In the genomic region with DNA sequence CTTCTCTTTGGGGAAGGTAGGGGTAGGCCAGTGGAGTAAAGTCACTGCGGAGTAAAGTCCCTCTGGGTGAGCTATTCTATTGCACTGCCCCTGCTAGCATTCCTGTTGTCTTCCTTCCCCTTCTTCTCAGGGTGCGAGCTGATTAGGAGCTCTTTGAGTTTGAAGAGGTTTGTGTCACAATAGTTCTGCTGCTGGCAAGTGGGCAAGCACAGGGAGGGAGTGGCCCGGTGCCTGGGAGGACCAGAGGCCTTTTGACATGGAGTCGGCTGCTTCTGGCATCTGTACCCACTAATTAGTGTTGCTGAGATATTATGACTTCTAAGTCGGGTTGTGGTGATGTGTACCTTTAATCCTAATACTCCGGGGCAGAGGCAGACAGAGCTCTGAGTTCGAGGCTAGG, we compare ENCODE assay signal across 20 mouse cellular contexts.
DNase-seq lines count a peak whose midpoint lies in the region; ATAC-seq lines count a peak whose summit lies in the region.
"Had no signal": no experiment of that assay in that cellular context is flagged by ENCODE, and none has a peak within 500 bp of the region (broad histone marks: within the 10 kb centered on the region; RNA-seq: fewer than 3 reads in every experiment).

No protein-coding gene starts in this region.

- peaks cover 62% of the 10 kb centered on the region for H3K27me3 ChIP-seq in heart, embryonic 12.5 days (replicated peaks)
- H3K27me3 ChIP-seq: hindbrain, embryonic 15.5 days had no signal

- H3K4me2 ChIP-seq in heart, embryonic 12.5 days, result no peak overlapping the region
- H3K4me2 ChIP-seq: embryonic facial prominence, embryonic 13.5 days; heart, embryonic 13.5 days; hindbrain, embryonic 15.5 days had no signal

- peak; percentile 2 to 16 for DNase-seq in heart, adult 18-20 months
- peak; percentile 37 for DNase-seq in lung, postnatal 10 days
- no peak for DNase-seq in adipocyte (ENCODE audit: low spot score)
- no peak for DNase-seq in left cerebral cortex, adult 8-10 months (ENCODE audit: low spot score in 2 of 2)
- DNase-seq: adrenal gland, postnatal 10 days; B cell, adult 2 months; cerebellum, adult 11-12 months; cerebellum, adult 9-11 months; cerebellum, postnatal 36 days; gastrocnemius, postnatal 36 days had no signal

- no peak overlapping the region for H3K27ac ChIP-seq in heart, embryonic 12.5 days (ENCODE audit: poor library complexity, severe bottlenecking)
- H3K27ac ChIP-seq: embryonic facial prominence, embryonic 13.5 days; gastrocnemius, adult 2 months; heart, embryonic 13.5 days; hindbrain, embryonic 15.5 days had no signal

- no peak overlapping the region for H3K4me3 ChIP-seq in heart, embryonic 12.5 days
- H3K4me3 ChIP-seq: embryonic facial prominence, embryonic 13.5 days; gastrocnemius, adult 2 months; heart, embryonic 13.5 days; hindbrain, embryonic 15.5 days had no signal

- H3K9ac ChIP-seq in heart, embryonic 12.5 days, result no peak overlapping the region
- H3K9ac ChIP-seq: embryonic facial prominence, embryonic 13.5 days; heart, embryonic 13.5 days; hindbrain, embryonic 15.5 days had no signal

- H3K36me3 ChIP-seq in heart, embryonic 12.5 days, result no peaks in the 10 kb centered on the region
- H3K36me3 ChIP-seq: embryonic facial prominence, embryonic 13.5 days; G1E; heart, embryonic 13.5 days; hindbrain, embryonic 15.5 days had no signal

- no peaks in the 10 kb centered on the region for H3K9me3 ChIP-seq in heart, embryonic 12.5 days (replicated peaks)
- H3K9me3 ChIP-seq: embryonic facial prominence, embryonic 13.5 days; G1E; heart, embryonic 13.5 days; hindbrain, embryonic 15.5 days had no signal

- H3K4me1 ChIP-seq in heart, embryonic 12.5 days (replicated peaks), result peaks cover 9% of the 10 kb centered on the region

- no peak for ATAC-seq in heart, embryonic 12.5 days (ENCODE audit: insufficient number of reproducible peaks, low FRiP score)
- peak; percentile 45 for ATAC-seq in granulocyte monocyte progenitor cell, adult 5-6 weeks (replicated peaks; ENCODE audit: poor library complexity, severe bottlenecking)
- peak; percentile 23; the same call in 1 of the 2 replicates for ATAC-seq in megakaryocyte progenitor cell, adult 5-6 weeks (replicated peaks; ENCODE audit: poor library complexity)
- ATAC-seq: CD4-positive, CD25-positive, alpha-beta regulatory T cell, adult 4 months; forebrain, embryonic 14.5 days had no signal

- WGBS in heart, embryonic 12.5 days, result 58% methylated on average over 7 of the region's 7 CpGs

Comparison
In these comparisons a context has a peak if more than half of its experiments do, and no peak if none do; other contexts are left out.
1. DNase-seq: peak in heart, adult 18-20 months (2 of 2) and lung, postnatal 10 days (single experiment); none in adipocyte (single experiment) and left cerebral cortex, adult 8-10 months (0 of 2).